Mouse (Mus musculus): ENCODE measurements around the gene Mup22. TPM values are rescaled to one million over a fixed set of nuclear protein-coding genes. Genes with fewer than 3 reads are reported as not detected.
"Not testable (repeated sequence)": the region's sequence is repeated elsewhere in the genome, so short reads cannot be mapped to it uniquely, and the experiment has no call there.

Mup22 gene
- total RNA-seq (2022) = 100 to 1,000 TPM in 1 of 4 experiments, 10 to 100 TPM in 2, under 1 TPM in 1; 0.92 to 355 (median 48.6) TPM

- DNase-seq = not testable (repeated sequence)
Observed at GRCm38 (mm10) chr4:60821363-60821762, at the start of gene Mup22. Gene Mup22 (minus strand): TSS chr4:60821463.

GRCm38 (mm10) chr4:60840889-60841288 is 19.6 kb upstream of the Mup22 start:
- not testable (repeated sequence) for DNase-seq

Other genes starting within 250 kb of the Mup22 start
- gene Mup10, start 239.3 kb downstream of the Mup22 start, total RNA-seq (2022) = 1 to 10 TPM in 1 of 4 experiments, under 1 TPM in 1, not detected in 2; 0.46 to 9.0 TPM
- gene Mup11, start 159.1 kb downstream of the Mup22 start, total RNA-seq (2022) = 1 to 10 TPM in 3 of 4 experiments, not detected in 1; 2.0 to 9.4 (median 2.7) TPM
- gene Mup12, start 80.1 kb downstream of the Mup22 start, total RNA-seq (2022) = 1 to 10 TPM in 1 of 4 experiments, under 1 TPM in 2, not detected in 1; 0.38 to 5.9 (median 0.77) TPM

Measured in adrenal gland, adult 8-10 months (tissue).